Comparison of ENCODE assay signal across 9 mouse cellular contexts in genomic region chr2:38668802-38669580, GRCm38 (mm10). TPM values are rescaled to one million over a fixed set of nuclear protein-coding genes. Genes with fewer than 3 reads are reported as not detected.
DNase-seq lines count a peak whose midpoint lies in the region; ATAC-seq and TF ChIP-seq lines count a peak whose summit lies in the region.
"Had no signal": no experiment of that assay in that cellular context is flagged by ENCODE, and none has a peak within 500 bp of the region (broad histone marks: within the 10 kb centered on the region; RNA-seq: fewer than 3 reads in every experiment).

No protein-coding gene starts in this region.

- H3K9ac ChIP-seq in heart, adult 2 months (ENCODE audit: low read depth, low read length): no peak overlapping the region
- H3K9ac ChIP-seq in embryonic facial prominence, embryonic 12.5 days: no peak overlapping the region
- no peak overlapping the region for H3K9ac ChIP-seq in lung, embryonic 16.5 days (ENCODE audit: low read length)

- no peak for TF ChIP-seq EP300 in heart, adult 2 months (IDR thresholded peaks at IDR 0.05; ENCODE audit: insufficient read depth, low read depth, low read length)

- TF ChIP-seq CTCF in heart, adult 2 months (IDR thresholded peaks at IDR 0.05): 0 out of 2 replicates have a peak, but pooled peaks have one; percentile 2
- no peak for TF ChIP-seq CTCF in testis, adult 2 months (IDR thresholded peaks at IDR 0.05; ENCODE audit: control insufficient read depth, insufficient read depth, insufficient replicate concordance, low read depth, low read length)

- no peaks in the 10 kb centered on the region for H3K4me1 ChIP-seq in heart, adult 2 months (ENCODE audit: control insufficient read depth, insufficient read depth, low read length)
- peaks cover 7% of the 10 kb centered on the region; the same call in 1 of the 2 replicates for H3K4me1 ChIP-seq in embryonic facial prominence, embryonic 12.5 days
- H3K4me1 ChIP-seq in lung, embryonic 16.5 days (replicated peaks; ENCODE audit: control insufficient read depth, insufficient read depth, low read length): peaks cover 2% of the 10 kb centered on the region; the same call in 1 of the 2 replicates
- H3K4me1 ChIP-seq in testis, adult 2 months (ENCODE audit: control insufficient read depth, insufficient read depth, low read length): peaks cover 29% of the 10 kb centered on the region

- no peaks in the 10 kb centered on the region for H3K36me3 ChIP-seq in heart, adult 2 months (ENCODE audit: control insufficient read depth, insufficient read depth, low read length)
- H3K36me3 ChIP-seq in embryonic facial prominence, embryonic 12.5 days: no peaks in the 10 kb centered on the region
- H3K36me3 ChIP-seq in lung, embryonic 16.5 days (ENCODE audit: control insufficient read depth, insufficient read depth, low read length): no peaks in the 10 kb centered on the region
- no peaks in the 10 kb centered on the region for H3K36me3 ChIP-seq in testis, adult 2 months (ENCODE audit: control insufficient read depth, insufficient read depth, low read length)

- H3K4me3 ChIP-seq in heart, adult 2 months: no peak overlapping the region
- H3K4me3 ChIP-seq in embryonic facial prominence, embryonic 12.5 days: peak overlapping the region; percentile 7; the same call in 1 of the 2 replicates
- H3K4me3 ChIP-seq in lung, embryonic 16.5 days (ENCODE audit: low read length): no peak overlapping the region
- H3K4me3 ChIP-seq in testis, adult 2 months (ENCODE audit: control insufficient read depth, low read depth, low read length): peak overlapping the region; percentile 84

- 19% methylated on average over 17 of the region's 17 CpGs for WGBS in heart, adult 2 months
- 10% methylated on average over 17 of the region's 17 CpGs for WGBS in embryonic facial prominence, embryonic 12.5 days
- 16% methylated on average over 17 of the region's 17 CpGs for WGBS in lung, embryonic 16.5 days

- DNase-seq in heart, adult 2 months: no peak
- no peak for DNase-seq in heart, postnatal 25 days (ENCODE audit: low spot score)
- DNase-seq in kidney, adult 18-20 months: peak; percentile 41
- DNase-seq in cerebellum, adult 9-10 months: no peak
- no peak for DNase-seq in natural killer cell, adult 2 months (ENCODE audit: low spot score in 2 of 2)

- intact Hi-C loops in heart, adult 2 months (cut with DNase I): no loop called here
- intact Hi-C loops in heart, postnatal 25 days (cut with DNase I): no loop called here

- no peaks in the 10 kb centered on the region for H3K79me2 ChIP-seq in heart, adult 2 months (replicated peaks; ENCODE audit: control insufficient read depth, insufficient read depth, low read length)

- H3K4me2 ChIP-seq in embryonic facial prominence, embryonic 12.5 days (replicated peaks): peak overlapping the region; percentile 40
- peak overlapping the region; percentile 3; the same call in 1 of the 2 replicates for H3K4me2 ChIP-seq in lung, embryonic 16.5 days (ENCODE audit: low read depth, low read length)

- H3K9me3 ChIP-seq in embryonic facial prominence, embryonic 12.5 days: no peaks in the 10 kb centered on the region
- H3K9me3 ChIP-seq in lung, embryonic 16.5 days (ENCODE audit: control insufficient read depth, low read length): no peaks in the 10 kb centered on the region

- H3K27me3 ChIP-seq in heart, adult 2 months (ENCODE audit: control insufficient read depth, insufficient read depth, low read length): no peaks in the 10 kb centered on the region
- H3K27me3 ChIP-seq in embryonic facial prominence, embryonic 12.5 days: peaks cover 16% of the 10 kb centered on the region
- peaks cover 2% of the 10 kb centered on the region; the same call in 1 of the 2 replicates for H3K27me3 ChIP-seq in lung, embryonic 16.5 days (ENCODE audit: control insufficient read depth, insufficient read depth, low read depth, low read length)
- H3K27me3 ChIP-seq in testis, adult 2 months (ENCODE audit: control insufficient read depth, insufficient read depth, low read length): no peaks in the 10 kb centered on the region

- ATAC-seq in embryonic facial prominence, embryonic 12.5 days (ENCODE audit: insufficient number of reproducible peaks, insufficient read depth, low FRiP score, low TSS enrichment): no peak
- ATAC-seq in lung, embryonic 16.5 days (ENCODE audit: low read depth): peak; percentile 92

- no peak for TF ChIP-seq POLR2A in heart, adult 2 months (IDR thresholded peaks at IDR 0.05; ENCODE audit: insufficient read depth, low read depth, low read length)
- TF ChIP-seq POLR2A in testis, adult 2 months (IDR thresholded peaks at IDR 0.05; ENCODE audit: control insufficient read depth, low read depth, low read length): 0 out of 2 replicates have a peak, but pooled peaks have one; percentile 40

- H3K27ac ChIP-seq in heart, adult 2 months: no peak overlapping the region
- H3K27ac ChIP-seq in embryonic facial prominence, embryonic 12.5 days: no peak overlapping the region
- no peak overlapping the region for H3K27ac ChIP-seq in lung, embryonic 16.5 days (ENCODE audit: low read length)
- H3K27ac ChIP-seq in testis, adult 2 months (ENCODE audit: control insufficient read depth, insufficient read depth, low read depth, low read length): peak overlapping the region; percentile 23; the same call in 1 of the 2 replicates
- H3K27ac ChIP-seq: macrophage had no signal

RNA-seq across cellular contexts. Expression of gene Psmb7, which starts 25.1 kb away (rescaled TPM):
- total RNA-seq in heart, adult 2 months (2021): 100 to 1,000 TPM; 220 to 247 TPM
- polyA plus RNA-seq in heart, adult 2 months (2012; rRNA removed): 129 and 237 TPM in 2 replicates
- total RNA-seq in heart, postnatal 25 days (2021): 100 to 1,000 TPM; 250 to 253 TPM
- polyA plus RNA-seq in embryonic facial prominence, embryonic 12.5 days (2016; fragmentation: Nextera tagmentation; extraction: Ambion mirVana): 265 and 267 TPM in 2 replicates
- 227 and 238 TPM in 2 replicates for polyA plus RNA-seq in lung, embryonic 16.5 days (2015; fragmentation: Nextera tagmentation; extraction: Ambion mirVana)
- 95.4 and 115 TPM in 2 replicates for polyA plus RNA-seq in testis, adult 2 months (2012; rRNA removed)

RNA-seq across cellular contexts. Expression of gene Nr5a1, which starts 45.4 kb away (rescaled TPM):
- total RNA-seq in heart, adult 2 months (2021): not detected
- polyA plus RNA-seq in heart, adult 2 months (2012; rRNA removed): 0.06 and 0.16 TPM in 2 replicates
- total RNA-seq in heart, postnatal 25 days (2021): not detected
- polyA plus RNA-seq in embryonic facial prominence, embryonic 12.5 days (2016; fragmentation: Nextera tagmentation; extraction: Ambion mirVana): 0.33 and 0.95 TPM in 2 replicates
- polyA plus RNA-seq in lung, embryonic 16.5 days (2015; fragmentation: Nextera tagmentation; extraction: Ambion mirVana): 0.21 TPM in 1 of 2 replicates, not detected in the other
- polyA plus RNA-seq in testis, adult 2 months (2012; rRNA removed): 21.2 and 25.3 TPM in 2 replicates
- polyA plus RNA-seq: macrophage had no signal

Comparison
In these comparisons a context has a peak if more than half of its experiments do, and no peak if none do; other contexts are left out.
1. H3K4me3 ChIP-seq: peak in embryonic facial prominence, embryonic 12.5 days (single experiment) and testis, adult 2 months (single experiment); none in heart, adult 2 months (single experiment) and lung, embryonic 16.5 days (single experiment).
2. RNA of gene Nr5a1, which starts 45.4 kb away (polyA plus RNA-seq): 21.2 to 25.3 TPM in testis, adult 2 months; 0.33 to 0.95 TPM in embryonic facial prominence, embryonic 12.5 days, 0.21 TPM in lung, embryonic 16.5 days and 0.06 to 0.16 TPM in heart, adult 2 months; every median in the first group is over 10 times any median in the second.